Mouse (Mus musculus): ENCODE data around the gene Dnajc6. TPM values are rescaled to one million over a fixed set of nuclear protein-coding genes. Genes with fewer than 3 reads are reported as not detected.

Gene Dnajc6
- under 1 TPM; 0.19 to 0.41 TPM for total RNA-seq (2021)
- long read RNA-seq, experiment 1: 0 reads
- long read RNA-seq, experiment 2: 0 reads

- DNase-seq (ENCODE audit: low spot score): no peak
Measured at GRCm38 (mm10) chr4:101496534-101497237, at the start of gene Dnajc6. Dnajc6 (plus strand) TSS chr4:101496648.

- no peak for DNase-seq (ENCODE audit: low spot score)
Measured at GRCm38 (mm10) chr4:101448701-101449100, 47.7 kb upstream of the Dnajc6 start.

GRCm38 (mm10) chr4:101449344-101449743 is 47.1 kb upstream of the Dnajc6 start:
- DNase-seq (ENCODE audit: low spot score): no peak

GRCm38 (mm10) chr4:101450150-101450780 is 46.2 kb upstream of the Dnajc6 start:
- DNase-seq (ENCODE audit: low spot score): peak; percentile 16

GRCm38 (mm10) chr4:101451089-101451488 is 45.4 kb upstream of the Dnajc6 start:
- DNase-seq (ENCODE audit: low spot score): no peak

- DNase-seq (ENCODE audit: low spot score): no peak
Measured at GRCm38 (mm10) chr4:101452829-101453228, 43.6 kb upstream of the Dnajc6 start.

- DNase-seq (ENCODE audit: low spot score): no peak
Measured at GRCm38 (mm10) chr4:101457176-101457575, 39.3 kb upstream of the Dnajc6 start.

- peak; percentile 55 for DNase-seq (ENCODE audit: low spot score)
Measured at GRCm38 (mm10) chr4:101458341-101458740, 38.1 kb upstream of the Dnajc6 start.

- no peak for DNase-seq (ENCODE audit: low spot score)
Measured at GRCm38 (mm10) chr4:101459358-101459757, 37.1 kb upstream of the Dnajc6 start.

- no peak for DNase-seq (ENCODE audit: low spot score)
Measured at GRCm38 (mm10) chr4:101460114-101460513, 36.3 kb upstream of the Dnajc6 start.

- no peak for DNase-seq (ENCODE audit: low spot score)
Measured at GRCm38 (mm10) chr4:101462065-101462464, 34.4 kb upstream of the Dnajc6 start.

GRCm38 (mm10) chr4:101466264-101466663 is 30.2 kb upstream of the Dnajc6 start:
- no peak for DNase-seq (ENCODE audit: low spot score)

GRCm38 (mm10) chr4:101469242-101469641 is 27.2 kb upstream of the Dnajc6 start:
- no peak for DNase-seq (ENCODE audit: low spot score)

- DNase-seq (ENCODE audit: low spot score): peak; percentile 4
Measured at GRCm38 (mm10) chr4:101470543-101470942, 25.9 kb upstream of the Dnajc6 start.

GRCm38 (mm10) chr4:101472767-101473166 is 23.7 kb upstream of the Dnajc6 start:
- DNase-seq (ENCODE audit: low spot score): no peak

GRCm38 (mm10) chr4:101490320-101490917 is 6.0 kb upstream of the Dnajc6 start:
- DNase-seq (ENCODE audit: low spot score): no peak

GRCm38 (mm10) chr4:101491704-101492103 is 4.7 kb upstream of the Dnajc6 start:
- DNase-seq (ENCODE audit: low spot score): no peak

GRCm38 (mm10) chr4:101493611-101494197 is 2.7 kb upstream of the Dnajc6 start:
- DNase-seq (ENCODE audit: low spot score): no peak

GRCm38 (mm10) chr4:101496188-101496533 is 287 bp upstream of the Dnajc6 start:
- no peak for DNase-seq (ENCODE audit: low spot score)

- no peak for DNase-seq (ENCODE audit: low spot score)
Measured at GRCm38 (mm10) chr4:101497336-101497735, 888 bp downstream of the Dnajc6 start.

- DNase-seq (ENCODE audit: low spot score): no peak
Measured at GRCm38 (mm10) chr4:101504470-101505007, 8.1 kb downstream of the Dnajc6 start.

GRCm38 (mm10) chr4:101505966-101506365 is 9.5 kb downstream of the Dnajc6 start:
- DNase-seq (ENCODE audit: low spot score): no peak
